Mouse (Mus musculus): ENCODE measurements around the gene Baiap2l1. TPM values are rescaled to one million over a fixed set of nuclear protein-coding genes. Genes with fewer than 3 reads are reported as not detected.

The Baiap2l1 gene
- polyA plus RNA-seq, 1 experiment = not detected

DNA sequence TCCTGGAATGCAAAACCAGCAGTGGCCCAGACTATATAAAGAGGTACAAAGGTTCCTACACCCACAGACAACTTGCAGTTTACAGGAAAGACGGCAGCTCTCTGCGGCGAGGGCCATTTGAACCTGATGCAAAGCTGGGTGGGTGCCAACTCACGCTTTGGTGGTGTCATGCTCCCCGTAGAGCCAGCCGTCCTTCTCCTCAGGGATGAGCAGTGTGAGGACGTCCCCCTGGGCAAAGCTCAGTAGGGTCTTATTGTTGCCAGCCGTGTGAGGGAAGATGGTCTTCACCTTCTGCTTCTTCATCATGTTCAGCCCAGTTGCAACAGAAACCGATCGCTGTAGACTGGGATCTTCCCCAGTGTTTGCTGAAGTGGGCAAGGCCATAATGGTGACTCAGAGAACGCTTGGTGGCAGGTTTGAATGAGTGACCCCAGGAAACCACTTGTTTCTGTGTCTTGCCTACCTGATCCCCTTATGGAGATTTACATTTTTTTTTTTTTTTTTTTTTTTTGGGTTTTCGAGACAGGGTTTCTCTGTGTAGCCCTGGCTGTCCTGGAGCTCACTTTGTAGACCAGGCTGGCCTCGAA, 79.4 kb downstream of the Baiap2l1 start:
- no peak overlapping the region for H3K4me3 ChIP-seq (replicated peaks; ENCODE audit: control insufficient read depth, low read depth, low read length)
- TF ChIP-seq POLR2A (IDR thresholded peaks at IDR 0.05; ENCODE audit: borderline replicate concordance, control insufficient read depth, low read depth, low read length) (no peak), CTCF (IDR thresholded peaks at IDR 0.05; ENCODE audit: control insufficient read depth, insufficient read depth, low read length) (no peak)
- H3K27ac ChIP-seq (ENCODE audit: control insufficient read depth, insufficient read depth, low read depth, low read length, poor library complexity) = no peak overlapping the region
- WGBS = 78% methylated on average over 12 of the region's 13 CpGs
- H3K4me1 ChIP-seq (ENCODE audit: control insufficient read depth, insufficient read depth, low read length) = peaks cover 9% of the 10 kb centered on the region

DNA sequence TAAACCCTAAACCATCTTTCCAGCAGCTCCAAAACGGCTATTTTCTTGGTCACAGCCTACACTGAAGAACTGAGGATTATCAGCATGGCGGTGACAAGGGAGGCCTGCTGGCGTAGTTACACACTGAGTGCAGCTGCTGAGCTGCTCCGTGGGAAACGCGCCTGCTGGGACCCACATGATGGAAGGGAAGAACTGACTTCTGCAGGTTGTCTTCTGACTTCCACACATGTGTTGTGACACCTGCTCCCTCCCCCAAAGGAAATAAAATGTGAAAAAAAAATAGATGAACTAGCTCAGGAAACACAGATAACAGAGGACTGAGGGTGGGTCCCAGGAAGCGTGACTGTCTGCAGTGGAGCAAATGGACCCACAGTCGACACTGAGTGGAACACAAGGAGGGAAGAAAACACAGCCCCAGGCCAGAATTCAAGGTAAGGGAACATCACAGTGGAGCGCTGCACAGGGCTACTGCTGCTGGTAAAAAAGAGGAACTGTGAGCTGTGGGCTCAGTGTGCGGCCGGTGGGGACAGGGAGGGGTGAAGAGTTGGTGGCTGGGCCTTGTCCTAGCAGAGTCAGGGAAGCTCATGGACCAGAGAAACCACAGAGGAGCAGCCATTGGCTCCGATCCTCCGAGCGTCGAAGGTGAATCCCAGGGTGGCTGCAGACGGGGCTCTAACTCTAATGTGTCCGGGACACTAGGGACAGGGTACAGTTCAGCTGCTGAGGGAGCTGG, 80.8 kb downstream of the Baiap2l1 start:
- WGBS = 10% methylated on average over 17 of the region's 17 CpGs
- Histone ChIP-seq H3K27ac (ENCODE audit: control insufficient read depth, insufficient read depth, low read depth, low read length, poor library complexity) (peak overlapping the region; percentile 59), H3K4me1 (ENCODE audit: control insufficient read depth, insufficient read depth, low read length) (peaks cover 8% of the 10 kb centered on the region), H3K4me3 (replicated peaks; ENCODE audit: control insufficient read depth, low read depth, low read length) (peak overlapping the region; percentile 14)
- TF ChIP-seq CTCF (IDR thresholded peaks at IDR 0.05; ENCODE audit: control insufficient read depth, insufficient read depth, low read length) (no peak), POLR2A (IDR thresholded peaks at IDR 0.05; ENCODE audit: borderline replicate concordance, control insufficient read depth, low read depth, low read length) (no peak)

DNA sequence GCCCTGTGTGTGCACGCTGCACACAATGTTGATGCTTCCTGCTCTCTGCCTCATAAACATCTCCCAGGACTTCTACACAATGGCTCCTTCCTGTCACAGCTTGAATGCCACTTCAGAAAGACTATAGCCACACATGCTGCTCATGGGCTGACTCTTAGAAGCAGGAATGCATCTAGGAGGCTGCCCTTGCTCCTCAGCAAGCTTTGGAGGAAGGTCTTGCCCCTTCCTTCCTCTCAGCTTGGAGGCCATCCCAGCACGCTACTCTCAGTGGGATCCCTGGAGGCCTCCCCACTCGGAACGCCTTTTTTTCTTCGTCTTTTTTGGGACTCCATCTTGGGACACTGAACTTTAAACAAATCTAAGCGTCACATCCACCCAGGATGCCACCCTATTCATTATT, 83.0 kb downstream of the Baiap2l1 start:
- WGBS = 81% methylated on average over 6 of the region's 6 CpGs
- no peak overlapping the region for H3K27ac ChIP-seq (ENCODE audit: control insufficient read depth, insufficient read depth, low read depth, low read length, poor library complexity)
- no peak overlapping the region for H3K4me3 ChIP-seq (replicated peaks; ENCODE audit: control insufficient read depth, low read depth, low read length)
- peaks cover 8% of the 10 kb centered on the region for H3K4me1 ChIP-seq (ENCODE audit: control insufficient read depth, insufficient read depth, low read length)
- TF ChIP-seq CTCF (IDR thresholded peaks at IDR 0.05; ENCODE audit: control insufficient read depth, insufficient read depth, low read length) (no peak), POLR2A (IDR thresholded peaks at IDR 0.05; ENCODE audit: borderline replicate concordance, control insufficient read depth, low read depth, low read length) (no peak)

DNA sequence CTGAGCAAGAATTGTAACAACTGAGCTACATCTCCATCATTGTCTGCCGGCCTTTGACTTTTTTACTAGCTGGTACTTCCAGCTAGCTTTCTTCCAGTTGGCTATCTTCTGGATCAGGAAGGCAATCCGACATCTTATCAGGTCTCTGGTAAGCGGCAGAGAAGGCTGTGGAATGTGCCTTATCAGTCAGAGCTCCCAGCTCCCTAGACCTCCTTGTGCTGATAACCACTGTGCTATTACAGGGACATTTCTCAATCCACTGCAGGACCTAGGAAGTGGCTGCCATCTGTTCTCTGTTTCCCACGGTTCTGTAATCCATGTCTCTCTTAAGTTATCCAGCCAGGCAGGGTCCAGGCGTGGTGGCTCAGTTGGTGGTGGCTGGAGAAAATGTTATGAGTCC, 86.1 kb downstream of the Baiap2l1 start:
- Histone ChIP-seq H3K4me1 (ENCODE audit: control insufficient read depth, insufficient read depth, low read length) (peaks cover under 1% of the 10 kb centered on the region; the same call in 1 of the 2 replicates), H3K4me3 (replicated peaks; ENCODE audit: control insufficient read depth, low read depth, low read length) (no peak overlapping the region), H3K27ac (ENCODE audit: control insufficient read depth, insufficient read depth, low read depth, low read length, poor library complexity) (no peak overlapping the region)
- TF ChIP-seq POLR2A (IDR thresholded peaks at IDR 0.05; ENCODE audit: borderline replicate concordance, control insufficient read depth, low read depth, low read length) (no peak), CTCF (IDR thresholded peaks at IDR 0.05; ENCODE audit: control insufficient read depth, insufficient read depth, low read length) (no peak)
- 52% methylated on average over 5 of the region's 5 CpGs for WGBS

GRCm38 (mm10) chr5:144271118-144271517, 86.8 kb downstream of the Baiap2l1 start:
- 60% methylated on average over 3 of the region's 3 CpGs for WGBS
- Histone ChIP-seq H3K4me1 (ENCODE audit: control insufficient read depth, insufficient read depth, low read length) (no peaks in the 10 kb centered on the region; the same call in 1 of the 2 replicates), H3K4me3 (replicated peaks; ENCODE audit: control insufficient read depth, low read depth, low read length) (no peak overlapping the region), H3K27ac (ENCODE audit: control insufficient read depth, insufficient read depth, low read depth, low read length, poor library complexity) (no peak overlapping the region)
- TF ChIP-seq POLR2A (IDR thresholded peaks at IDR 0.05; ENCODE audit: borderline replicate concordance, control insufficient read depth, low read depth, low read length) (no peak), CTCF (IDR thresholded peaks at IDR 0.05; ENCODE audit: control insufficient read depth, insufficient read depth, low read length) (no peak)

DNA sequence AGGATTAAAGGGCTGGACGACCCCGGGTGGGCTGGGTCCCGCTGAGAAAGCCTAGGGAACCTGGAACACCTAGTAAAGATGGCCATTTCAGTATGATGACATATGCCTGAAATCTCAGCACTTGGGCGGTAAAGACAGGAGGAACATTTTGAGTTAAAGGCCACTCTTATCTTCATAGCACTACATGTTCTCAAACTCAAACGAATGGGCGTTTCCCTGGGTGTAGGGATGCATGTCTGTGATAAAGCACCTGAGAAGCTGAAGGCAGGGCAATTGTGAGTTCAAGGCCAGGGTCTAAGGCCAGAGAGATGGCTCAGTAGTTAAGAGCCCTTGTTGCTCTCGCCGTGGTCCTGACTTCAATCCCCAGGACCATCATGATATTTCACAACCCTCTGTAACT, 87.5 kb downstream of the Baiap2l1 start:
- Histone ChIP-seq H3K4me1 (ENCODE audit: control insufficient read depth, insufficient read depth, low read length) (no peaks in the 10 kb centered on the region; the same call in 1 of the 2 replicates), H3K4me3 (replicated peaks; ENCODE audit: control insufficient read depth, low read depth, low read length) (no peak overlapping the region), H3K27ac (ENCODE audit: control insufficient read depth, insufficient read depth, low read depth, low read length, poor library complexity) (no peak overlapping the region)
- no peak for TF ChIP-seq CTCF (IDR thresholded peaks at IDR 0.05; ENCODE audit: control insufficient read depth, insufficient read depth, low read length)
- TF ChIP-seq POLR2A (IDR thresholded peaks at IDR 0.05; ENCODE audit: borderline replicate concordance, control insufficient read depth, low read depth, low read length) = no peak
- WGBS = 84% methylated on average over 8 of the region's 8 CpGs

GRCm38 (mm10) chr5:144269926-144270325, 88.0 kb downstream of the Baiap2l1 start:
- Histone ChIP-seq H3K27ac (ENCODE audit: control insufficient read depth, insufficient read depth, low read depth, low read length, poor library complexity) (no peak overlapping the region), H3K4me3 (replicated peaks; ENCODE audit: control insufficient read depth, low read depth, low read length) (no peak overlapping the region), H3K4me1 (ENCODE audit: control insufficient read depth, insufficient read depth, low read length) (no peaks in the 10 kb centered on the region; the same call in 1 of the 2 replicates)
- TF ChIP-seq CTCF (IDR thresholded peaks at IDR 0.05; ENCODE audit: control insufficient read depth, insufficient read depth, low read length) (no peak), POLR2A (IDR thresholded peaks at IDR 0.05; ENCODE audit: borderline replicate concordance, control insufficient read depth, low read depth, low read length) (no peak)
- WGBS = 82% methylated on average over 7 of the region's 7 CpGs

GRCm38 (mm10) chr5:144267535-144268241, 90.2 kb downstream of the Baiap2l1 start:
- Histone ChIP-seq H3K4me3 (replicated peaks; ENCODE audit: control insufficient read depth, low read depth, low read length) (no peak overlapping the region), H3K4me1 (ENCODE audit: control insufficient read depth, insufficient read depth, low read length) (no peaks in the 10 kb centered on the region; the same call in 1 of the 2 replicates), H3K27ac (ENCODE audit: control insufficient read depth, insufficient read depth, low read depth, low read length, poor library complexity) (no peak overlapping the region)
- TF ChIP-seq CTCF (IDR thresholded peaks at IDR 0.05; ENCODE audit: control insufficient read depth, insufficient read depth, low read length) = no peak
- TF ChIP-seq POLR2A (IDR thresholded peaks at IDR 0.05; ENCODE audit: borderline replicate concordance, control insufficient read depth, low read depth, low read length) = no peak
- 80% methylated on average over 8 of the region's 8 CpGs for WGBS

Measured in bone marrow, adult 2 months (tissue).